19 mouse cellular contexts compared by ENCODE assay signal in the genomic region with DNA sequence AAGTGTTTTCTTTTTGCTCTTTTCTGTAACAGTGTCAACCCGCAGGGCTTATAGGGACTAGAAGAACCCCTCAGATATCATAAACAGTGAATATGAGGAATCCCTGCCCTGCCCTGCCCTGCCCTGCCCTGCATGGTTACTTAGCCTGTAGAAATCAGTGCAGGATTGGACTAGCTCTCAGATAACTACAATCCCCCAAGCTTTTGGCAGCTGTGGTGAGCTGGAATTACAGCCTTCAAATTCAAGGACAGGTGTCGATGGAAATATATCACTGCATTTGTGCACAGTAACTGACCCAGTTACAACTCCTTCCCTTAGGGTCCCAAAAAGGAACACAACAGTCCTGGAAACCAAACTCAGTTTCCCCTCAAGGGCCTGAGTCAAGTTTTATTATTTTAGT. TPM values are rescaled to one million over a fixed set of nuclear protein-coding genes. Genes with fewer than 3 reads are reported as not detected.
DNase-seq lines count a peak whose midpoint lies in the region; TF ChIP-seq lines count a peak whose summit lies in the region.
"Had no signal": no experiment of that assay in that cellular context is flagged by ENCODE, and none has a peak within 500 bp of the region (broad histone marks: within the 10 kb centered on the region; RNA-seq: fewer than 3 reads in every experiment).

No protein-coding gene starts in this region.

- H3K4me3 ChIP-seq in gastrocnemius, adult 2 months = no peak overlapping the region
- H3K4me3 ChIP-seq: embryonic facial prominence, embryonic 15.5 days; heart, adult 2 months; hindbrain, embryonic 12.5 days; hindbrain, embryonic 15.5 days had no signal

- peak overlapping the region; percentile 38; the same call in 1 of the 2 replicates for H3K27ac ChIP-seq in gastrocnemius, adult 2 months
- H3K27ac ChIP-seq: embryonic facial prominence, embryonic 15.5 days; heart, adult 2 months; hindbrain, embryonic 12.5 days; hindbrain, embryonic 15.5 days had no signal

- peak; percentile 68 to 87 for DNase-seq in adrenal gland, adult (ENCODE audit: inconsistent age in 2 of 2, low spot score in 1 of 2)
- DNase-seq in adrenal gland, adult 8-10 months = no peak
- peak; percentile 52 for DNase-seq in adrenal gland, postnatal 14 days
- DNase-seq in adrenal gland, postnatal 4 days (ENCODE audit: low spot score in 2 of 2) = no peak
- no peak for DNase-seq in gastrocnemius, adult 2 months
- no peak for DNase-seq in gastrocnemius, postnatal 36 days
- DNase-seq in adrenal gland, postnatal 36 days = peak; percentile 44 to 56
- DNase-seq: cerebellum, adult 11-12 months; cerebellum, adult 8-10 months; cerebellum, postnatal 10 days; cerebellum, postnatal 36 days; embryo, embryonic 11 days; forebrain, postnatal 0 days; gastrocnemius, postnatal 10 days; heart, adult 2 months; kidney, adult 2 months had no signal

- intact Hi-C loops in gastrocnemius, adult 2 months (cut with DNase I) = no loop called here
- intact Hi-C loops in gastrocnemius, postnatal 36 days (cut with DNase I) = no loop called here

- TF ChIP-seq CTCF in gastrocnemius, adult 2 months (IDR thresholded peaks at IDR 0.05) = no peak

RNA-seq across cellular contexts. Expression of a gene that starts 37.6 kb away (rescaled TPM):
- 10 to 100 TPM; 41.7 to 74.1 (median 56.4) TPM for total RNA-seq in adrenal gland, adult 8-10 months (2022)
- total RNA-seq in adrenal gland, postnatal 14 days (2021) = 17.7 and 19.5 TPM in 2 replicates
- 10 to 100 TPM; 26.3 to 27.6 TPM for total RNA-seq in adrenal gland, postnatal 4 days (2021)
- total RNA-seq in gastrocnemius, adult 2 months (2021) = 1 to 10 TPM; 5.8 to 8.9 TPM
- 1 to 10 TPM; 4.1 to 4.4 TPM for total RNA-seq in gastrocnemius, postnatal 36 days (2021)
- 10 to 100 TPM; 30.8 to 36.9 TPM for total RNA-seq in adrenal gland, postnatal 36 days (2021)

Comparison
In these comparisons a context has a peak if more than half of its experiments do, and no peak if none do; other contexts are left out.
1. DNase-seq: peak in adrenal gland, adult (2 of 2), adrenal gland, postnatal 14 days (single experiment) and adrenal gland, postnatal 36 days (2 of 2); none in adrenal gland, adult 8-10 months (single experiment), adrenal gland, postnatal 4 days (0 of 2), gastrocnemius, adult 2 months (single experiment) and gastrocnemius, postnatal 36 days (0 of 2).